Mouse (Mus musculus) mouse embryonic stem cell (cell line): ENCODE data around the gene Frem3.

ENCODE experiments used
- in situ Hi-C, 2 experiments: fragments of 300-500 bp; cut with MboI; formaldehyde crosslinking; loops; 1 replicate in 1 of 2; 3 replicates in 1 of 2; pipeline ENCODE4 v1.14.3; 2019 to 2020; ENCODE audit warnings: low sequenced_read_pairs in 2 of 2, low pct_unique_long_range_greater_than_20kb in 1 of 2, mixed read lengths in 1 of 2; ENCODE audit not compliant: unreplicated experiment in 1 of 2

Frem3 gene

DNA sequence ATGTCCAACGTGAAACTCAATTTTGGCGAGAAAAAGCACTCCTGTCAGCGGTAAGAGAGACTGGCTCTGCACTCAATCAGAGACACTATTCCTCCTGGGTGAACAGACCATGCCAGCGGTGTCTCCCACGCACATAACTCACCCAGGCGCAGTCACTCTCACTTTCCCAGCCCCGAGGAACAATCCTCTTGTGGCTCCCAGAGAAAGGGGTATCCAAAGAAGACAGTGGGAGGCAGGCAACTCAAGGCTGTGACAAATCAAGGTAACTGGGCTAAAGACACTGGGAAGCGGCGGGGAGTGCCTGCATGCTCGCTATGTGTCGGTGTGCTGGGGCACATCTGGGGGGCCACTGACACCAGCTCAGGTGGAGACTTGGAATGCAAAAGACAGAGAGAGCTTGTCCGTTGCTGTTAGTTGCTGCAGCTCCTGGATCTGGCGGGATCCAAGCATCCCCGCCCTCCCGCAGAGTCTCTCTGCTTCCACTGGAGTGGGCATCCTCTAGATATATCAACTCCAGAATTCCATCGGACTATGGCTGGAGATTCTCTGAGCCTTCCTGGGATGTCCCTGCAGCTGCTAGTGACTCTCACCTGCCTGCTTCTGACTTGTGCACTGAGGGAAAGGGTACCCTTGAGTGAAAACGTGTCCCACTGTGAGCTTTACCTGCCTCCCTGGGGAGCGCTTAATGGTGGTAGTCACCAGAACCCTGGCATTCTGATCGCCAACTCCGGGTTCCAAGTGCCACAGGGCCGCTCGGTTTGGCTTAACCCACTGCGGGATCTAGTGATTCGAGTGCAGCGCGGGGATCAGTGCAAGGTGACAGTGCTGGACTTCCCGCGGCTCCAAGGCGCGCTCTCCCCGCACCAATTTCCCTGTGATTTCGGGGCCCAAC, at the start of gene Frem3:
Frem3 (plus strand) TSS at position 532 of the 892 bp plus-strand sequence.
- in situ Hi-C loops = no loop called here

GRCm38 (mm10) chr8:80564205-80564839, 46.6 kb upstream of the Frem3 start:
- in situ Hi-C loops = no loop called here

- in situ Hi-C loops = no loop called here
These were observed 43.4 kb upstream of the Frem3 start for GRCm38 (mm10) chr8:80567471-80567870.

DNA sequence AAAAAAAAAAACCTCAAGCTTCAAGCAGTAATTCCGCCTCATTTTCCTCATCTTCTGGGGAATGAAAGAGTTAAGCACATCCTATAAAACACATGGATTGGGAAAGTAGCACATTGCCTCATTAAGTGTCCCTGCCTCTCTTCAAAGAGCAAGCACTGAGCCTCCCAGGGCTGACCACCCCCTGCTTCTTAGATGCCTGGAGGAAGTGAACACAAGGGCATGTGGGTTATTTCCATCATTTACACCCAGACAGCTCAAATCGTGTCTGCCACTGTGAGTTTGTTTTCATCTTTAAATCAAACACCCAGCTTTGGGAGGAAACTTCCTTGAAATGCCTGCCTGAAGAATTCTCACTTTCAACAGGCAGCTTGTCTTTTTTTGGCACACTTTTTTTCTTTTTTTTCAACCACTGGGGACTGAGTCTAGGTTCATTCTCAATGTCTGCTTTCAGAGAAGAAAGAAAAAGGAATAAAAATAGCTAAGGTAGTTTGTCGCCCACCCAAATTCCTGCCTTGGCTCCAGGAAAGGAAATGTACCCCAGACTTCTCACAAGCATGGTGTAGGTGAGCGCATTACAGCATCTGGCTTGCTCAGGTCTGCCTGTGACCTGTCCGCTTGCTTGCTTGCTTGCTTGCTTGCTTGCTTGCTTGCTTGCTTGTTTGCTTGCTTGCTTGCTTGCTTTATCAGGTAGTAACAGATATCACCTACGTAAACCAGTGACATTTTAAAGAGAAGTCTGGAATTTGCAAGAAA, 42.5 kb upstream of the Frem3 start:
- in situ Hi-C loops = no loop called here

DNA sequence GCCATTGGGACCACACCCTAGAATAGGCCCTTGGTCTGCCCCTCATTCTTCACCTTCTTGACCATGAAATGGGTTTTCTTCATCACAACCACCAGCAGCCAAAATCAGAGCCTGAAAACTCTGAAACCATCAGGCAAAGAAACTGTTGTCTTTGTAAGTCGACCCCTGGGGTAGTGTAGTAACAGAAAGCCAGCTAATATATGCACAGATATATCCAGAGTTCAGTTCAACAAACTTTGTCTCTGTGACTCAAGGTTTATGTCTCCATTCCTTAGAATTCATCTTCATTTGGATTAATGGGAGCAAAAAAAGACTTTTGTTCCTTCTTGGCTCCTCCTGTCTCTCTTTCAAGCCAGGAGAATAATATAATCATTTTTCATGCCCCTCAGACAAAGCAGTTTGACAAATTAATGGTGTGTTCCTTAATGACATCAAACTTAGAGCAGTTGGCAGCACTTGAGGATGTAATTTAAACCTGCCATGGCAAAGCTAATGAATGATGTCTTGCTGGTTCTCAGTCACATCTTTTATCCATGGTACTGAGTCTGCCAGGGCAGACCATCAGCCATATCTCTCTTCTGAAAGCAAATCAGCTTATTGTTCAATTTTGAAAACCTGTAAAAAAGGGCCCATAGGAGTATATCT, 38.3 kb upstream of the Frem3 start:
- in situ Hi-C loops = no loop called here

DNA sequence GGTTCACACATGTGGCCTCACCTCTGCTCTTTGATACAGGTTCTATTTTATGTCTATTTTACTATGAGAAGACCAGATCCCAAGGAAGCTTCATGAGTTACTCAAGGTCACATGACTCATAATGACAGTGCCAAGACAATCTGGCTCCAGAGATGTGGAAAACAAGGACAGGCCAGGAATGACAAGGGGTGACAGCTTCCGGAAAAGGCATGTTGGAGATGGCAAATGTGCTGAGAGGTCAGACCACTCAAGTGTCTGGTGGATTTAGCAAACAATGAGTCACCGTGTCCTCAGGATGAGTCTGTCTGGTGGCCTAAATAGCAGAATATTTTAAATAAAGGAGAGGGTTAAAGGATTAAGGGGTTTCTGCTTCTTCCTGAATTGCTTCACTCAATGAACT, 33.8 kb upstream of the Frem3 start:
- in situ Hi-C loops = no loop called here

DNA sequence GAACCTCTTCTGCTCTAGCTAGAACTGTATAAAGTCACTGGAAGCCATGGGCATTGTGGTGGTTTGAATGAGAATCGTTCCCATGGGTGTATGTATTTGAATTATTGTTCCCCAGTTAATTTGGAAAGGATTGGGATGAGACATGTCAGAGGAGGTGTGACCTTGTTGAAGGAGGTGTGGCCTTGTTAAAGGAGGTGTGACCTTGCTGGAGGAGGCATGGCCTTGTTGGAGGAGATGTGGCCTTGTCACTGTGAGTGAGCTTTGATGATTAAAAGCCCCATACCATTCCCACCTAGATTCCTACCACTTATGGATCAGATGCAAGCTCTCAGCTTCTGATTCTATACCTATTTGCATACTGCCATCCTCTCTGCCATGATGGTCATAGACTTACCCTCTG, 31.8 kb upstream of the Frem3 start:
- in situ Hi-C loops = no loop called here

- in situ Hi-C loops = no loop called here
These were observed 18.3 kb upstream of the Frem3 start for GRCm38 (mm10) chr8:80592626-80593025.

GRCm38 (mm10) chr8:80600600-80601170, 10.2 kb upstream of the Frem3 start:
- in situ Hi-C loops = no loop called here

DNA sequence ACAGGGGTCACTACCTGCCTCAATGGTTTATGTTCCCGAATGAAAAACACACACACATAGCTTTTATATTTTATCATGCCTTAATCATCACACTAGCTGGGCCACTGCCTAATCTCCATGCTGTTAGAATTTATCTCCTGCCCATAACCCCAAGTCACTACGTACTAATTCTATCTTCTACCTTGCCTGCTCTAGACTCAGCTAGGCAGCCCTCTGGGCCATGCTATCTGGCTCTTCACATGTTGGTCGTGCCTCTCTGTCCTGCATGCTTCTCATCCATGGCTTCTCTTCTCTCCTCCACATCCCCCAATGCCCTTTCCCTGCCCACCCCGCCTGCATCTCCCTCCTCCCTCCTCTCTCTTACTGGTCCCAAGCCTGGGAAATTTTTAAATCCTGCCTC, 9.0 kb upstream of the Frem3 start:
- in situ Hi-C loops = no loop called here

DNA sequence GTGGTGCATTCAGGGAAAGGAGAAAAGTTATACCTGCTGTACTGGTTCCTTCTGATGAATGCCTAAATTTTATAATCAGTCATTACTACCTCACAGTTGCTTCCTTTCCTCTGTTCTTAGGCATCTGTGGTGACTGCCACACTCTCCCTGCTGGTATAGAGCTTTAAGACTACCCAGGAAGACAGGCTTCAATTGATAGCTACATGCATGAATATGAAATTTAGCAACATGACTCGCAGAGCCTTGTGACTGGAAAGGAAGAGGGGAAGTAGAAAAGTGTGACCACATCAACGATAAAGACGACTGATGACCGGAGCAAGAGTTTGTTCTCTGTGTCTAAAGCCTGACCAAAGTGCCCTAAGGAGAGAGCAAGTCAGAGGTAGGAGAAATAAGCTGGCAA, 3.8 kb upstream of the Frem3 start:
- in situ Hi-C loops = no loop called here

DNA sequence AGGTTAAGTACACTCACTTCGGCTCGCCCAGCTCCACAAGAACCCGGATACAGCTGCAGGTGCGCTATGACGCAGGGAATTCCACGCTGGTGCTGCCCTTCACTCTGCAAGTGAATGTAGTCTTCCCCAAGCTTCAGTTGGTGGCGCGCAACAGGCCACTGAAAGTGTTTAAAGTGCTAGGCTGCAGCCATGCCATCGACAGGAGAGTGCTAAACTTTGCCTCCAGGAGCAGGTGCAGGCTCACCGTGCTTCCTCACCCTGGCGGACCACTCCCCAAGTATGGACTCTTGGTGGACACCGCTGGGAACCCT, 516 bp downstream of the Frem3 start:
- in situ Hi-C loops = no loop called here

GRCm38 (mm10) chr8:80619787-80620186, 8.9 kb downstream of the Frem3 start:
- in situ Hi-C loops = no loop called here

- in situ Hi-C loops = no loop called here
These were observed 36.5 kb downstream of the Frem3 start for GRCm38 (mm10) chr8:80647394-80647793.

GRCm38 (mm10) chr8:80657639-80658038, 46.8 kb downstream of the Frem3 start:
- in situ Hi-C loops = loop anchor here in 1 of 2 experiments (25.0 kb wide), 1 partner anchor 370 kb away; no protein-coding TSS in a partner anchor

GRCm38 (mm10) chr8:80661055-80661454, 50.2 kb downstream of the Frem3 start:
- in situ Hi-C loops = loop anchor here in 1 of 2 experiments (25.0 kb wide), 1 partner anchor 374 kb away; no protein-coding TSS in a partner anchor

GRCm38 (mm10) chr8:80663476-80663875, 52.6 kb downstream of the Frem3 start:
- in situ Hi-C loops = loop anchor here in 1 of 2 experiments (25.0 kb wide), 1 partner anchor 376 kb away; no protein-coding TSS in a partner anchor

DNA sequence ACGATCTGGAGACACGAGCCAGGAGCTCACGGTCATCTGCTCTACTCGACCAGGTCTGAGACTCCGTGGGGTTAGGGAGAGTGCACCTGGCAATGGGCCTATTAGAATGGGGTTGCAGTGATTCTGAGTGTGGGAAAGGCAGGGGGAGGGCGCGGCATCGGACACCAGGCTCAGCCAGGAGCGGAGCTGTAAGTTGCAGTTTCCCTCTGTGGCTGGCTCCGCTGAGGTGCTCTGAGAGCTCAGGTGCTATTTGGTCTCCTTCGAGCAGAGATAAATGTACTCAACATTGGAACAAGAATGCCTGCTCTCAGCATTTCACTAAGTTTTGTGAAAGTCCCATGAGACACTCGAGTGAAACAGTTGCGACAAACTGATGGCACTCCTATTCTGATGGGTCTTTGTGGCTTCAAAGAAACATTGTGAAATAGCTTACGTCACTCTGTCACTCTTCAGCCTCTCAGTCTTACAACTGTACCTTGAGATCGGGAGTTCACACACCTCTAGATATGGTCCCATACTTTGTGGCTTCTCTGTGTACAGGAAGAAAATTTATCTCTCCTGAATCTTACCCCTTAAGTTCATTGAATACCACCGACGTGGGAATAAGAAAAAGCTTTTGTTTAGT, 58.5 kb downstream of the Frem3 start:
- in situ Hi-C loops = loop anchor here in 1 of 2 experiments (25.0 kb wide), 1 partner anchor 382 kb away; no protein-coding TSS in a partner anchor
